In genomic region chr14:21811301-21811700, GRCm38 (mm10) we compare ENCODE assay signal across 19 mouse cellular contexts. TPM values are rescaled to one million over a fixed set of nuclear protein-coding genes. Genes with fewer than 3 reads are reported as not detected.
DNase-seq lines count a peak whose midpoint lies in the region; ATAC-seq and TF ChIP-seq lines count a peak whose summit lies in the region.
"Had no signal": no experiment of that assay in that cellular context is flagged by ENCODE, and none has a peak within 500 bp of the region (broad histone marks: within the 10 kb centered on the region; RNA-seq: fewer than 3 reads in every experiment).

No protein-coding gene starts in this region.

- no peaks in the 10 kb centered on the region for H3K79me2 ChIP-seq in MEL (ENCODE audit: control insufficient read depth, insufficient read depth, low read length, poor library complexity)

- H3K4me3 ChIP-seq in lung, embryonic 16.5 days (ENCODE audit: low read length): no peak overlapping the region
- peak overlapping the region; percentile 32 to 45 for H3K4me3 ChIP-seq in MEL (ENCODE audit: control insufficient read depth in 1 of 2, insufficient read depth in 1 of 2, low read depth in 2 of 2, low read length in 2 of 2)
- H3K4me3 ChIP-seq in midbrain, embryonic 14.5 days (replicated peaks; ENCODE audit: low read depth, low read length): no peak overlapping the region
- H3K4me3 ChIP-seq: hindbrain, embryonic 12.5 days; liver, embryonic 13.5 days; myocyte had no signal

- no peak for TF ChIP-seq CTCF in MEL (IDR thresholded peaks at IDR 0.05 in 2 of 3, conservative IDR thresholded peaks at IDR 0.05 in 1 of 3; ENCODE audit: control insufficient read depth in 1 of 3, insufficient read depth in 1 of 3, low read depth in 2 of 3, low read length in 3 of 3, poor library complexity in 1 of 3, severe bottlenecking in 1 of 3)

- peak in 1 of 2 experiments; percentile 17; a peak in 2 of 4 replicates for TF ChIP-seq EP300 in MEL (IDR thresholded peaks at IDR 0.05; ENCODE audit: low read depth in 1 of 2, low read length in 2 of 2)

- H3K9me3 ChIP-seq in lung, embryonic 16.5 days (ENCODE audit: control insufficient read depth, low read length): no peaks in the 10 kb centered on the region
- no peaks in the 10 kb centered on the region for H3K9me3 ChIP-seq in MEL (replicated peaks; ENCODE audit: insufficient read depth, low read length)
- H3K9me3 ChIP-seq in midbrain, embryonic 14.5 days (ENCODE audit: control insufficient read depth, low read length): no peaks in the 10 kb centered on the region
- H3K9me3 ChIP-seq: hindbrain, embryonic 12.5 days; liver, embryonic 13.5 days had no signal

- no peaks in the 10 kb centered on the region for H3K27me3 ChIP-seq in lung, embryonic 16.5 days (ENCODE audit: control insufficient read depth, insufficient read depth, low read depth, low read length)
- H3K27me3 ChIP-seq in MEL (ENCODE audit: control insufficient read depth in 1 of 2, insufficient read depth in 2 of 2, low read length in 2 of 2): no peaks in the 10 kb centered on the region
- H3K27me3 ChIP-seq in splenic B cell, adult 2 months (ENCODE audit: control insufficient read depth, insufficient read depth, low read length, poor library complexity, severe bottlenecking): no peaks in the 10 kb centered on the region
- no peaks in the 10 kb centered on the region for H3K27me3 ChIP-seq in midbrain, embryonic 14.5 days (ENCODE audit: control insufficient read depth, insufficient read depth, low read length)
- H3K27me3 ChIP-seq: hindbrain, embryonic 12.5 days; liver, embryonic 13.5 days had no signal

- WGBS in lung, embryonic 16.5 days: 75% methylated on average over 4 of the region's 4 CpGs
- WGBS in midbrain, embryonic 14.5 days: 84% methylated on average over 4 of the region's 4 CpGs

- no peak overlapping the region for H3K4me2 ChIP-seq in lung, embryonic 16.5 days (ENCODE audit: low read depth, low read length)
- no peak overlapping the region for H3K4me2 ChIP-seq in midbrain, embryonic 14.5 days (ENCODE audit: low read length)
- H3K4me2 ChIP-seq: hindbrain, embryonic 12.5 days; liver, embryonic 13.5 days; midbrain, embryonic 11.5 days had no signal

- H3K27ac ChIP-seq in lung, embryonic 16.5 days (ENCODE audit: low read length): no peak overlapping the region
- peak overlapping the region; percentile 84 for H3K27ac ChIP-seq in MEL (ENCODE audit: control insufficient read depth, low read depth, low read length)
- no peak overlapping the region for H3K27ac ChIP-seq in midbrain, embryonic 14.5 days (replicated peaks; ENCODE audit: low read depth, low read length)
- H3K27ac ChIP-seq: hindbrain, embryonic 12.5 days; liver, embryonic 13.5 days had no signal

- no peak overlapping the region for H3K9ac ChIP-seq in lung, embryonic 16.5 days (ENCODE audit: low read length)
- H3K9ac ChIP-seq in MEL (ENCODE audit: control insufficient read depth, low read depth, low read length, poor library complexity, severe bottlenecking): peak overlapping the region; percentile 70
- no peak overlapping the region for H3K9ac ChIP-seq in midbrain, embryonic 14.5 days (replicated peaks; ENCODE audit: low read length)
- H3K9ac ChIP-seq: forebrain, postnatal 0 days; hindbrain, embryonic 12.5 days; liver, embryonic 13.5 days had no signal

- peak; percentile 65 to 73; a peak in 2 of 4 replicates for TF ChIP-seq POLR2A in MEL (IDR thresholded peaks at IDR 0.05; ENCODE audit: control insufficient read depth in 1 of 2, insufficient read depth in 1 of 2, low read depth in 1 of 2, low read length in 2 of 2, poor library complexity in 1 of 2)

- no peaks in the 10 kb centered on the region for H3K4me1 ChIP-seq in lung, embryonic 16.5 days (replicated peaks; ENCODE audit: control insufficient read depth, insufficient read depth, low read length)
- H3K4me1 ChIP-seq in MEL (ENCODE audit: control insufficient read depth in 1 of 2, insufficient read depth in 2 of 2, low read length in 2 of 2): peaks cover 14 to 43% of the 10 kb centered on the region in 2 experiments
- no peaks in the 10 kb centered on the region for H3K4me1 ChIP-seq in midbrain, embryonic 14.5 days (ENCODE audit: control insufficient read depth, insufficient read depth, low read length)
- H3K4me1 ChIP-seq: hindbrain, embryonic 12.5 days had no signal

- TF ChIP-seq RAD21 in MEL (IDR thresholded peaks at IDR 0.05; ENCODE audit: low read depth, low read length): no peak

- no peaks in the 10 kb centered on the region for H3K36me3 ChIP-seq in lung, embryonic 16.5 days (ENCODE audit: control insufficient read depth, insufficient read depth, low read length)
- H3K36me3 ChIP-seq in MEL (ENCODE audit: control insufficient read depth in 1 of 2, insufficient read depth in 2 of 2, low read length in 2 of 2): peaks cover 0 to 26% of the 10 kb centered on the region in 2 experiments; a peak in 2 of 4 replicates
- no peaks in the 10 kb centered on the region for H3K36me3 ChIP-seq in splenic B cell, adult 2 months (ENCODE audit: control insufficient read depth, insufficient read depth, low read length, poor library complexity, severe bottlenecking)
- H3K36me3 ChIP-seq in midbrain, embryonic 14.5 days (ENCODE audit: control insufficient read depth, insufficient read depth, low read length): no peaks in the 10 kb centered on the region
- H3K36me3 ChIP-seq: hindbrain, embryonic 12.5 days; liver, embryonic 13.5 days had no signal

- 0 out of 2 replicates have a peak, but pooled peaks have one; percentile 23 for ATAC-seq in lung, embryonic 16.5 days (ENCODE audit: low read depth)
- ATAC-seq in midbrain, embryonic 14.5 days (ENCODE audit: low FRiP score, low TSS enrichment): no peak
- ATAC-seq: forebrain, postnatal 0 days; intestine, postnatal 0 days had no signal

- DNase-seq in lung, postnatal 4 days: no peak
- peak; percentile 89 for DNase-seq in MEL (ENCODE audit: low read depth, low spot score)
- peak; percentile 7 for DNase-seq in induced T-regulatory cell, adult 2 months (ENCODE audit: low read depth)
- peak; percentile 28 for DNase-seq in splenic B cell, adult 2 months (ENCODE audit: low read depth, low spot score)
- DNase-seq in midbrain, embryonic 14.5 days: no peak
- no peak for DNase-seq in neural tube, embryonic 10.5 days (ENCODE audit: extremely low spot score, low spot score)
- DNase-seq: adrenal gland, postnatal 10 days; cerebellum, adult 2 months; forebrain, postnatal 0 days; heart, adult 18-20 months; layer of hippocampus, postnatal 36 days; left cerebral cortex, postnatal 4 days; liver, embryonic 13.5 days; lung, postnatal 10 days had no signal

TF ChIP-seq in MEL, 35 proteins besides CTCF, POLR2A, EP300 and RAD21:
- TF ChIP-seq MXI1 (IDR thresholded peaks at IDR 0.05; ENCODE audit: low read depth, low read length) (peak; percentile 13; the same call in 1 of the 2 replicates), NELFE (IDR thresholded peaks at IDR 0.05; ENCODE audit: low read depth, low read length) (peak; percentile 65), SIN3A (IDR thresholded peaks at IDR 0.05; ENCODE audit: low read length) (peak; percentile 40), POLR2AphosphoS5 (IDR thresholded peaks at IDR 0.05; ENCODE audit: borderline replicate concordance, low read depth, low read length) (no peak), MAFK (IDR thresholded peaks at IDR 0.05; ENCODE audit: borderline replicate concordance, low read depth, low read length) (no peak), HCFC1 (IDR thresholded peaks at IDR 0.05; ENCODE audit: low read depth, low read length) (no peak), RCOR1 (IDR thresholded peaks at IDR 0.05; ENCODE audit: low read depth, low read length) (no peak), ZNF384 (IDR thresholded peaks at IDR 0.05; ENCODE audit: low read depth, low read length) (peak; percentile 8; the same call in 1 of the 2 replicates), UBTF (IDR thresholded peaks at IDR 0.05; ENCODE audit: borderline replicate concordance, insufficient read depth, low read depth, low read length) (no peak), POLR2AphosphoS2 (IDR thresholded peaks at IDR 0.05; ENCODE audit: low read length) (peak; percentile 44; the same call in 1 of the 2 replicates), MAX (IDR thresholded peaks at IDR 0.05; ENCODE audit: low read length) (0 out of 2 replicates have a peak, but pooled peaks have one; percentile 27), TAL1 (IDR thresholded peaks at IDR 0.05; ENCODE audit: low read length) (no peak), MAZ (IDR thresholded peaks at IDR 0.05; ENCODE audit: low read depth, low read length) (0 out of 2 replicates have a peak, but pooled peaks have one; percentile 21), ETS1 (IDR thresholded peaks at IDR 0.05; ENCODE audit: low read depth, low read length) (0 out of 2 replicates have a peak, but pooled peaks have one; percentile 16), MYC (IDR thresholded peaks at IDR 0.05; ENCODE audit: low read depth, low read length) (no peak), BHLHE40 (IDR thresholded peaks at IDR 0.05; ENCODE audit: borderline replicate concordance, low read depth, low read length) (no peak), TCF12 (IDR thresholded peaks at IDR 0.05; ENCODE audit: low read depth, low read length) (peak; percentile 22; the same call in 1 of the 2 replicates)

RNA-seq across cellular contexts. Expression of gene Vdac2, which starts 13.7 kb away (rescaled TPM):
- polyA plus RNA-seq in lung, embryonic 16.5 days (2015; fragmentation: Nextera tagmentation; extraction: Ambion mirVana): 253 and 264 TPM in 2 replicates
- total RNA-seq in MEL (2012; rRNA removed): 247 and 248 TPM in 2 replicates
- polyA plus RNA-seq in MEL (2012; ENCODE audit: insufficient read depth in 1 of 2, insufficient read length in 2 of 2, low read depth in 1 of 2, low replicate concordance in 2 of 2, missing spikeins in 1 of 2): 100 to 1,000 TPM in 1 of 2 experiments, 10 to 100 TPM in 1; 74.9 to 327 TPM
- polyA plus RNA-seq in midbrain, embryonic 14.5 days (2014; fragmentation: Nextera tagmentation; extraction: Ambion mirVana): 266 and 297 TPM in 2 replicates

RNA-seq across cellular contexts. Expression of gene Comtd1, which starts 37.5 kb away (rescaled TPM):
- 13.2 and 17.5 TPM in 2 replicates for polyA plus RNA-seq in lung, embryonic 16.5 days (2015; fragmentation: Nextera tagmentation; extraction: Ambion mirVana)
- total RNA-seq in MEL (2012; rRNA removed): 31.1 and 36.4 TPM in 2 replicates
- 10 to 100 TPM in 1 of 2 experiments, not detected in 1; 35.7 TPM for polyA plus RNA-seq in MEL (2012; ENCODE audit: insufficient read depth in 1 of 2, insufficient read length in 2 of 2, low read depth in 1 of 2, low replicate concordance in 2 of 2, missing spikeins in 1 of 2)
- polyA plus RNA-seq in midbrain, embryonic 14.5 days (2014; fragmentation: Nextera tagmentation; extraction: Ambion mirVana): 38.8 and 55.7 TPM in 2 replicates

Comparison
In these comparisons a context has a peak if more than half of its experiments do, and no peak if none do; other contexts are left out.
1. H3K4me3 ChIP-seq: peak in MEL (2 of 2); none in lung, embryonic 16.5 days (single experiment) and midbrain, embryonic 14.5 days (single experiment).
2. DNase-seq: peak in MEL (single experiment), induced T-regulatory cell, adult 2 months (single experiment) and splenic B cell, adult 2 months (single experiment); none in lung, postnatal 4 days (0 of 2), midbrain, embryonic 14.5 days (single experiment) and neural tube, embryonic 10.5 days (single experiment).